Mouse (Mus musculus): ENCODE results near the gene Cap2. TPM values are rescaled to one million over a fixed set of nuclear protein-coding genes. Genes with fewer than 3 reads are reported as not detected.

Cap2 gene
- polyA plus RNA-seq, 1 experiment, result 1.3 TPM

DNA sequence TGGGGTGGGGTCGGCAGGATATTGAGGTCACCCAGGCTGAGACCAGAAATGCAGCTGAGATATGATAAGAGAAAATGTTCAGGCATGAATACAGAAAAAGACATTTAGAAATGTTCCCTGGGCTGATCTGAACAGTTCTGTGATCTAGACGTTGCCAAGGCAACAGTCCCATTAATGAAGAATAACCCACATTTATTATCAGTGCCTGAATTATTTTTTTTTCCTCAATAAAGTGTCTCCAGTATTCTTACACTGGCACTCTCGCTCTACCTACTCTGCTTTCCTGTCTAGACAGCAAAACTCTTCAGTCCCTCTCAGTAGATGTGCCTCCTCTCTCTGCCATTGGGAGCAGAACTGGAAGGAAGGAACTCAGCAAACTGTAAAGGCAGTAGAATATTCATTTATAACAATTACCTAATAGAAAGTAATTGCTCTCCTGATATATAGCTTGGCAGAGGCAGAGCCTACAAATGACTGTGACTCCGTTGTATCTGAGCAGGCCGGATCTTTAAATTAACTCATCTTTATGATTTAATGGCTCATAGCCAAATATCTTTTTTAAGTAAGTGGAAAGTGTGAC, 47.0 kb downstream of the Cap2 start:
- Histone ChIP-seq H3K4me1 (ENCODE audit: control insufficient read depth, insufficient read depth, insufficient read length) (no peaks in the 10 kb centered on the region), H3K27me3 (ENCODE audit: control insufficient read depth, insufficient read depth, low read length) (no peaks in the 10 kb centered on the region), H3K4me3 (ENCODE audit: extremely low read depth, insufficient read depth, insufficient read length) (no peak overlapping the region), H3K36me3 (ENCODE audit: control insufficient read depth, insufficient read depth, low read length) (no peaks in the 10 kb centered on the region), H3K27ac (ENCODE audit: insufficient read depth, low read length) (no peak overlapping the region)
- no peak for DNase-seq (ENCODE audit: low read depth in 1 of 2, low spot score in 2 of 2)
- 87% methylated on average over 5 of the region's 5 CpGs for WGBS
- TF ChIP-seq CTCF (IDR thresholded peaks at IDR 0.05; ENCODE audit: extremely low read depth, insufficient read depth, insufficient read length, insufficient replicate concordance) (no peak), POLR2A (IDR thresholded peaks at IDR 0.05; ENCODE audit: low read depth, low read length) (no peak)

DNA sequence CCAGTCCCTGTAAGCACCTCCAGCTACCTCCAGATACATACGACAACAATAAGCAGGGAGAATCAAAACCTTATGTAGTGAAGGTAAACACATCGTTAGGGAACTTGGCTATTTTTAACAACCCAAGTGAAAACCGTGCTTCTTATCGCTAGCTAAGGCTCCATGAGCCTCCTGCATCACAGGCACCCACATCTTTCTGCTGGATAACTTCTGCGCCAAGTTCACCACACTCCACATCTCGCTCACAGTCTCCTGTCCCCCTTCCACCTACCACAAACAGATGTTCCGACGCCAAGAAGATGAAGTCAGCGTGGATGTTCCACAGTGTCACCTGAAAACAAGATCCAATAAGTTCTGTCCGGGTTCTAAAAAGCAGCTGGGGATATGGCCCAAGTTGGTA, 49.0 kb downstream of the Cap2 start:
- TF ChIP-seq POLR2A (IDR thresholded peaks at IDR 0.05; ENCODE audit: low read depth, low read length), result no peak
- TF ChIP-seq CTCF (IDR thresholded peaks at IDR 0.05; ENCODE audit: extremely low read depth, insufficient read depth, insufficient read length, insufficient replicate concordance), result no peak
- no peaks in the 10 kb centered on the region for H3K36me3 ChIP-seq (ENCODE audit: control insufficient read depth, insufficient read depth, low read length)
- no peak for DNase-seq (ENCODE audit: low read depth in 1 of 2, low spot score in 2 of 2)
- no peaks in the 10 kb centered on the region for H3K4me1 ChIP-seq (ENCODE audit: control insufficient read depth, insufficient read depth, insufficient read length)
- no peak overlapping the region for H3K27ac ChIP-seq (ENCODE audit: insufficient read depth, low read length)
- WGBS, result 92% methylated on average over 10 of the region's 10 CpGs
- H3K27me3 ChIP-seq (ENCODE audit: control insufficient read depth, insufficient read depth, low read length), result no peaks in the 10 kb centered on the region
- H3K4me3 ChIP-seq (ENCODE audit: extremely low read depth, insufficient read depth, insufficient read length), result no peak overlapping the region

DNA sequence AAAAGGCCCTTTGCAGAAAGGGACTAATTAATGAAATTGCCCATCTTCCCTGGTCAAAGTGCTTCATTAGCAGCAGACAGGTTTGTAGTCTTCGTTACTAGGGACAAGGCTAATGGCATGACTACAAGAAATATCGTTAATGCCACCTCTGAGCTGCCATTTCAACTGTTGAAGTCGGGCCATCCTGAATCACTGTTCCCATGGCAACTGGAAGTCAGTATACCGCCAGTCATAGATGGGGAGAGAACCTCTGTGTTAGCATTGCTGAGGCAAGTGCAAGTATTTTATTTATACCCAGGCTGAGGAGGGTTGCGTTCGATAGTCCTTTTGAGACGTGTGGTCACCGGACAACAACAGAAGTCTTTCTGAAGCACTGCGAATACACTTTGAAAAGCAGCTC, 53.1 kb downstream of the Cap2 start:
- DNase-seq (ENCODE audit: low read depth in 1 of 2, low spot score in 2 of 2), result no peak
- H3K27ac ChIP-seq (ENCODE audit: insufficient read depth, low read length), result no peak overlapping the region
- no peaks in the 10 kb centered on the region for H3K36me3 ChIP-seq (ENCODE audit: control insufficient read depth, insufficient read depth, low read length)
- 88% methylated on average over 9 of the region's 9 CpGs for WGBS
- no peaks in the 10 kb centered on the region for H3K27me3 ChIP-seq (ENCODE audit: control insufficient read depth, insufficient read depth, low read length)
- TF ChIP-seq POLR2A (IDR thresholded peaks at IDR 0.05; ENCODE audit: low read depth, low read length), result no peak
- no peak for TF ChIP-seq CTCF (IDR thresholded peaks at IDR 0.05; ENCODE audit: extremely low read depth, insufficient read depth, insufficient read length, insufficient replicate concordance)
- no peaks in the 10 kb centered on the region for H3K4me1 ChIP-seq (ENCODE audit: control insufficient read depth, insufficient read depth, insufficient read length)
- H3K4me3 ChIP-seq (ENCODE audit: extremely low read depth, insufficient read depth, insufficient read length), result no peak overlapping the region

DNA sequence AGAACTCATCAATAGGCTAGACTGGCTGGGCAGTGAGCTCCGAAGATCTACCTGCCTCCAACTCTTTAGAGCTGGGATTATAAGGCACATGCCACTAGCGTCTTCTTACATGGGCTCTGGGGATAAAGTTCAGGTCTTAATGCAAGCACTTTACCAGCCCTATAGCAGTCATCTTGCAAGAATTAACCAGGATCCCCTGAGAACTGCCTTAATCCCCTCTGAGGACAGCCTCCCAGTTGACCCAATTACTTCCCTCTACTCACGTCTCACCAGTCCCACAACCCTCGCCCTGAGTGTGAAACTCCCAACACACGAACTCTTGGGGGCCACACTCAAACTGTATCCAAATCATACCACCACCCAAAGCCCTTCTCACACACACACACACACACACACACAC, 64.3 kb downstream of the Cap2 start:
- TF ChIP-seq CTCF (IDR thresholded peaks at IDR 0.05; ENCODE audit: extremely low read depth, insufficient read depth, insufficient read length, insufficient replicate concordance) (no peak), POLR2A (IDR thresholded peaks at IDR 0.05; ENCODE audit: low read depth, low read length) (no peak)
- no peaks in the 10 kb centered on the region for H3K4me1 ChIP-seq (ENCODE audit: control insufficient read depth, insufficient read depth, insufficient read length)
- no peak overlapping the region for H3K27ac ChIP-seq (ENCODE audit: insufficient read depth, low read length)
- no peaks in the 10 kb centered on the region for H3K27me3 ChIP-seq (ENCODE audit: control insufficient read depth, insufficient read depth, low read length)
- no peak overlapping the region for H3K4me3 ChIP-seq (ENCODE audit: extremely low read depth, insufficient read depth, insufficient read length)
- no peak for DNase-seq (ENCODE audit: low read depth in 1 of 2, low spot score in 2 of 2)
- 85% methylated on average over 5 of the region's 5 CpGs for WGBS
- H3K36me3 ChIP-seq (ENCODE audit: control insufficient read depth, insufficient read depth, low read length), result no peaks in the 10 kb centered on the region

DNA sequence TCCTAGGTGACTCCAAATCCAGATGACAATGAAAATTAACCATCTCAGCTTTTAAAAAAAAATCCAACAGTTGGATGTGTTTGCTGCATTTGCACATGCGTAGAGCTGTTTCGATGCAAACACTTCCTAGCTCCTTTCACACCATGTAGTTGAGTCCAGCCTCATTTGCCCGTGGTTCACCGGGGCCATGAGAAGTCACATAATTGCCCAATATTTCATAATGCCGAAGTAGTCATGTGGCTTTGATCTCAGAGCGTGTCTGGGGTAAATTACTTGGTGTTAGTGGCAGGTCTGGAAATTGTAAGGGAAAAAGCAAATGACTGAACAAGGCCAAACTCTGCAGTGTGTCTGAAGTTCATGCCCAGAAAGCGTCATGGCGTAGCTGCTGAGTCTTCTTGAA, 67.8 kb downstream of the Cap2 start:
- Histone ChIP-seq H3K4me1 (ENCODE audit: control insufficient read depth, insufficient read depth, insufficient read length) (no peaks in the 10 kb centered on the region), H3K27ac (ENCODE audit: insufficient read depth, low read length) (no peak overlapping the region), H3K36me3 (ENCODE audit: control insufficient read depth, insufficient read depth, low read length) (no peaks in the 10 kb centered on the region), H3K4me3 (ENCODE audit: extremely low read depth, insufficient read depth, insufficient read length) (no peak overlapping the region), H3K27me3 (ENCODE audit: control insufficient read depth, insufficient read depth, low read length) (no peaks in the 10 kb centered on the region)
- 91% methylated on average over 8 of the region's 8 CpGs for WGBS
- no peak for DNase-seq (ENCODE audit: low read depth in 1 of 2, low spot score in 2 of 2)
- TF ChIP-seq CTCF (IDR thresholded peaks at IDR 0.05; ENCODE audit: extremely low read depth, insufficient read depth, insufficient read length, insufficient replicate concordance) (no peak), POLR2A (IDR thresholded peaks at IDR 0.05; ENCODE audit: low read depth, low read length) (no peak)

DNA sequence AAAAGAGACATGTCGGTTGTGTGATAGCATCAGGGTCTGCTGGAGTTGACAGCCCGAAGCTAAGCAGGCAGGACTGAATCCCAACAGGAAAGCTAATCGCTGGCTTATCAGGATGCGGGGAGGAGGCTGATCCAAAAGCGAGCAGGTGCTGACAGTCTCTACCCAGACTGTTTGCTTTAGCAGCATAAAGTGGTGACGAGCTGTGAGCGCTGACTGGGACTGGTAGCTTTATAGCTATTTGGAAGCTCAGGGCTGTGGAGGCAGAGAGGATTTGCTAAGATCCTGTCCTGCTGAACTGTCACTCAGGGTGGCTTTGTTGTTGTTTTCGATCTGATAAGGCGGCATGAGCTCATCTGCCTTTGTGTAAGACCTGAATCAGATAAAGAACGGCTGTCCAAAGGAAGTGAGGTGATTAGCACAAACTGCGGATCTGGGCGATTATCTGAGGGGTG, 69.5 kb downstream of the Cap2 start:
- DNase-seq (ENCODE audit: low read depth in 1 of 2, low spot score in 2 of 2), result no peak
- TF ChIP-seq POLR2A (IDR thresholded peaks at IDR 0.05; ENCODE audit: low read depth, low read length) (no peak), CTCF (IDR thresholded peaks at IDR 0.05; ENCODE audit: extremely low read depth, insufficient read depth, insufficient read length, insufficient replicate concordance) (no peak)
- H3K27me3 ChIP-seq (ENCODE audit: control insufficient read depth, insufficient read depth, low read length), result no peaks in the 10 kb centered on the region
- H3K4me1 ChIP-seq (ENCODE audit: control insufficient read depth, insufficient read depth, insufficient read length), result no peaks in the 10 kb centered on the region
- WGBS, result 39% methylated on average over 12 of the region's 12 CpGs
- H3K4me3 ChIP-seq (ENCODE audit: extremely low read depth, insufficient read depth, insufficient read length), result no peak overlapping the region
- no peaks in the 10 kb centered on the region for H3K36me3 ChIP-seq (ENCODE audit: control insufficient read depth, insufficient read depth, low read length)
- H3K27ac ChIP-seq (ENCODE audit: insufficient read depth, low read length), result no peak overlapping the region

DNA sequence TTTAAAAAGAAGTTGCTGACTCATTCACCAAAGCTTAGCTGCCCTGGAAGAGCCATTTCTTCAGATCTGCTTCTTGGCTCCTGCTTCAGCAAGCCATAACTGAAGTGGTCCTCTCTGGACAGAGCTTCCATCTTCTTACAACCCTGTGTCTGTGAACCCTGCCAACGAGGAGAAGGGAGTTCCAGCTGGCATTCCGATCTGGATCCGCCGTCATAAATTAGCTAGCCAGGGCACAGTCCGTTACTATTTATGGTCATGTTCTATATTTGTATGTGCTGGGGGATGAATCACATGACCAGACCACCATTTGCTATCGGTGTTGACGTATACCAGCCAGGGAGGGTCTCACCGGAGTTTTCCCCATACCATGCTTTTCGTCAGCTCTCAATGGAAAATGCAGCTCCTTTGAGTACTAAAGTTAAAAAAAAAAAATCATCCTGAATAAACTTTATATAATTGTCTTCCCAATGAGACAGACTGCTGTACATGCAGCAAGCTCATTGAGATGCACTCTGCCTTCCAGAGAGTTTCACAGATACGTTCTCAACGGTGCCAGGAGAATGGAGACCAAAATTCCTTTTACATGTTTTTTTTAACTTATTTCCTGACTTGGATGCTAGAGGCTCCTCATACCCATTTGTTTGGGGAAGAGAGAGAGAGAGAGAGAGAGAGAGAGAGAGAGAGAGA, 70.5 kb downstream of the Cap2 start:
- H3K4me3 ChIP-seq (ENCODE audit: extremely low read depth, insufficient read depth, insufficient read length), result no peak overlapping the region
- no peaks in the 10 kb centered on the region for H3K4me1 ChIP-seq (ENCODE audit: control insufficient read depth, insufficient read depth, insufficient read length)
- H3K27ac ChIP-seq (ENCODE audit: insufficient read depth, low read length), result no peak overlapping the region
- no peak for TF ChIP-seq CTCF (IDR thresholded peaks at IDR 0.05; ENCODE audit: extremely low read depth, insufficient read depth, insufficient read length, insufficient replicate concordance)
- no peak for TF ChIP-seq POLR2A (IDR thresholded peaks at IDR 0.05; ENCODE audit: low read depth, low read length)
- no peaks in the 10 kb centered on the region for H3K36me3 ChIP-seq (ENCODE audit: control insufficient read depth, insufficient read depth, low read length)
- no peaks in the 10 kb centered on the region for H3K27me3 ChIP-seq (ENCODE audit: control insufficient read depth, insufficient read depth, low read length)
- no peak for DNase-seq (ENCODE audit: low read depth in 1 of 2, low spot score in 2 of 2)
- 72% methylated on average over 11 of the region's 11 CpGs for WGBS
